19 mouse cellular contexts compared by ENCODE assay signal in the genomic region with DNA sequence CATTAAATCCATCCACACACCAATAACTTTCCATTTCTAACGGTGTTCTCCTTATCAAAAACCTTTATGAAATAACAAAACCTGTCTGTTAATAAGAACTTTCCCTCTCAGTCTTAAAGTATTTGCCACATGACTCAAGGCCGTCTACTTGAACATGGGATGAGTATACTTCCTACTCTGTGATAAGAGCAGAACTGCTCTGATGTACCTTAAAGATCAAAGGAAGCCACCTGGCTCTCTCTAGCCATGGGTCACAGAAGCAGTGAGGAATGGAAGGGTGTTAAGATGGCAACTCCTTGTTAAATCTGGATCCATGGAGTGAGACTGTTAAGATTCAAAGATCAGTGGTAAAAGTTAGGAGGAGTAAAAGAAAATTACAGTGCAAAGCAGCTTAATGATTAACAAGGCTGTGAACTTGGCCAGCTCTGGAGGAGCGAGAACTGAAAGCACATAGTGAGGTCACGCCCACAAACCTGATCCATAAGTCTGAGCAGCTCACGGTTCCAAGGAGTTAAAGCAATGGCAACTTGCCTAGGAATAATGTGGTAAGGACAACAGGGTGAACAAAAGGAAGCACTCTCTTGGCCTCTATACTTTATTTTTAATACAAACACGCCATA. TPM values are rescaled to one million over a fixed set of nuclear protein-coding genes. Genes with fewer than 3 reads are reported as not detected.
DNase-seq lines count a peak whose midpoint lies in the region; ATAC-seq lines count a peak whose summit lies in the region.
"Had no signal": no experiment of that assay in that cellular context is flagged by ENCODE, and none has a peak within 500 bp of the region (broad histone marks: within the 10 kb centered on the region; RNA-seq: fewer than 3 reads in every experiment).

No protein-coding gene starts in this region.

- H3K4me2 ChIP-seq in stomach, embryonic 15.5 days: 0 out of 2 replicates have a peak overlapping the region, but pooled peaks have one; percentile 25
- H3K4me2 ChIP-seq: embryonic facial prominence, embryonic 15.5 days; hindbrain, embryonic 15.5 days; limb, embryonic 13.5 days; midbrain, embryonic 13.5 days had no signal

- WGBS in stomach, embryonic 15.5 days: 48% methylated on average over 6 of the region's 6 CpGs
- WGBS in forebrain, embryonic 10.5 days: 86% methylated on average over 6 of the region's 6 CpGs

- H3K27me3 ChIP-seq in stomach, embryonic 15.5 days (replicated peaks): no peaks in the 10 kb centered on the region
- H3K27me3 ChIP-seq in forebrain, embryonic 10.5 days (ENCODE audit: poor library complexity, severe bottlenecking): no peaks in the 10 kb centered on the region
- H3K27me3 ChIP-seq: embryonic facial prominence, embryonic 15.5 days; hindbrain, embryonic 15.5 days; limb, embryonic 13.5 days; midbrain, embryonic 13.5 days had no signal

- H3K9me3 ChIP-seq in stomach, embryonic 15.5 days: no peaks in the 10 kb centered on the region
- H3K9me3 ChIP-seq in forebrain, embryonic 10.5 days: no peaks in the 10 kb centered on the region
- H3K9me3 ChIP-seq: embryonic facial prominence, embryonic 15.5 days; hindbrain, embryonic 15.5 days; limb, embryonic 13.5 days; midbrain, embryonic 13.5 days had no signal

- H3K4me3 ChIP-seq in stomach, embryonic 15.5 days (replicated peaks): no peak overlapping the region
- no peak overlapping the region for H3K4me3 ChIP-seq in forebrain, embryonic 10.5 days
- H3K4me3 ChIP-seq: embryonic facial prominence, embryonic 15.5 days; gastrocnemius, adult 2 months; heart, adult 2 months; hindbrain, embryonic 15.5 days; limb, embryonic 13.5 days; midbrain, embryonic 13.5 days had no signal

- no peaks in the 10 kb centered on the region for H3K36me3 ChIP-seq in stomach, embryonic 15.5 days
- no peaks in the 10 kb centered on the region for H3K36me3 ChIP-seq in forebrain, embryonic 10.5 days (replicated peaks)
- H3K36me3 ChIP-seq: embryonic facial prominence, embryonic 15.5 days; hindbrain, embryonic 15.5 days; limb, embryonic 13.5 days; midbrain, embryonic 13.5 days had no signal

- peak; percentile 76 for ATAC-seq in stomach, embryonic 15.5 days (ENCODE audit: insufficient read depth, low FRiP score, low read depth)
- ATAC-seq: forebrain, embryonic 16.5 days; midbrain, embryonic 13.5 days had no signal

- DNase-seq in lung, adult 18-20 months: peak; percentile 16 to 53
- no peak for DNase-seq in lung, postnatal 14 days
- peak; percentile 73 to 83 for DNase-seq in kidney, adult 8-10 months
- DNase-seq in kidney, postnatal 4 days: peak; percentile 34 to 54
- DNase-seq in forebrain, embryonic 10.5 days (ENCODE audit: extremely low spot score, low spot score): no peak
- DNase-seq in thymus, postnatal 14 days: no peak
- no peak for DNase-seq in retina, postnatal 1 day
- DNase-seq: adrenal gland, postnatal 25 days; gastrocnemius, adult 2 months; heart, adult 2 months had no signal

- peaks cover 7% of the 10 kb centered on the region; the same call in 1 of the 2 replicates for H3K4me1 ChIP-seq in stomach, embryonic 15.5 days
- peaks cover 4% of the 10 kb centered on the region; the same call in 1 of the 2 replicates for H3K4me1 ChIP-seq in forebrain, embryonic 10.5 days
- H3K4me1 ChIP-seq: embryonic facial prominence, embryonic 15.5 days; hindbrain, embryonic 15.5 days; limb, embryonic 13.5 days; midbrain, embryonic 13.5 days had no signal

- no peak overlapping the region for H3K9ac ChIP-seq in stomach, embryonic 15.5 days
- H3K9ac ChIP-seq: embryonic facial prominence, embryonic 15.5 days; hindbrain, embryonic 15.5 days; limb, embryonic 13.5 days; midbrain, embryonic 13.5 days had no signal

- peak overlapping the region; percentile 40; the same call in 1 of the 2 replicates for H3K27ac ChIP-seq in stomach, embryonic 15.5 days
- no peak overlapping the region for H3K27ac ChIP-seq in forebrain, embryonic 10.5 days
- H3K27ac ChIP-seq: embryonic facial prominence, embryonic 15.5 days; gastrocnemius, adult 2 months; heart, adult 2 months; hindbrain, embryonic 15.5 days; limb, embryonic 13.5 days; macrophage; midbrain, embryonic 13.5 days had no signal

RNA-seq across cellular contexts. Expression of gene Oit1, which starts 52.2 kb away (rescaled TPM):
- 14.5 and 17.8 TPM in 2 replicates for polyA plus RNA-seq in stomach, embryonic 15.5 days (2015; fragmentation: Nextera tagmentation; extraction: Ambion mirVana)
- 0.15 TPM in 1 of 2 replicates, not detected in the other for polyA plus RNA-seq in forebrain, embryonic 10.5 days (2016; fragmentation: Nextera tagmentation; extraction: Ambion mirVana)
- polyA plus RNA-seq: cortical plate, adult 2 months; forebrain, embryonic 16.5 days; heart, postnatal 0 days; hindbrain, embryonic 15.5 days; limb, embryonic 13.5 days; macrophage; midbrain, embryonic 13.5 days had no signal

Comparison
In these comparisons a context has a peak if more than half of its experiments do, and no peak if none do; other contexts are left out.
1. DNase-seq: peak in lung, adult 18-20 months (2 of 2), kidney, adult 8-10 months (2 of 2) and kidney, postnatal 4 days (2 of 2); none in lung, postnatal 14 days (single experiment), forebrain, embryonic 10.5 days (single experiment), thymus, postnatal 14 days (single experiment) and retina, postnatal 1 day (single experiment).
2. RNA of gene Oit1, which starts 52.2 kb away (polyA plus RNA-seq): 14.5 to 17.8 TPM in stomach, embryonic 15.5 days; 0.15 TPM in forebrain, embryonic 10.5 days; every median in the first group is over 10 times any median in the second.